Mouse (Mus musculus) liver, embryonic 12.5 days (tissue): ENCODE data around the gene Grap. TPM values are rescaled to one million over a fixed set of nuclear protein-coding genes. Genes with fewer than 3 reads are reported as not detected.

ENCODE experiments used
- ATAC-seq: fragments of 200-750 bp; cut with Nextera tagmentation; 2 replicates; pipeline ENCODE4 v1.8.0; 2017; ENCODE audit warnings: moderate number of reproducible peaks, mild to moderate bottlenecking, moderate library complexity
- H3K27ac ChIP-seq: fragments of 300-500 bp; sonication (generic); 2 replicates; pipeline ENCODE4 v1.5.1; 2016; ENCODE audit warnings: mild to moderate bottlenecking
- H3K27me3 ChIP-seq: fragments of 300-500 bp; sonication (generic); replicated peaks from 2 replicates; pipeline ENCODE4 v1.6.1; 2016; ENCODE audit warnings: mild to moderate bottlenecking, moderate library complexity
- H3K36me3 ChIP-seq: fragments of 300-500 bp; sonication (generic); 2 replicates; pipeline ENCODE4 v1.6.1; 2016; ENCODE audit warnings: mild to moderate bottlenecking, moderate library complexity
- H3K4me1 ChIP-seq: fragments of 300-500 bp; sonication (generic); 2 replicates; pipeline ENCODE4 v1.6.1; 2016
- H3K4me2 ChIP-seq: fragments of 300-500 bp; sonication (generic); 2 replicates; pipeline ENCODE4 v1.6.1; 2016; ENCODE audit warnings: mild to moderate bottlenecking, moderate library complexity
- H3K4me3 ChIP-seq: fragments of 300-500 bp; sonication (generic); 2 replicates; pipeline ENCODE4 v1.5.1; 2016; ENCODE audit warnings: mild to moderate bottlenecking, moderate library complexity
- H3K9ac ChIP-seq: fragments of 300-500 bp; sonication (generic); 2 replicates; pipeline ENCODE4 v1.6.1; 2016; ENCODE audit warnings: mild to moderate bottlenecking, moderate library complexity
- H3K9me3 ChIP-seq: fragments of 300-500 bp; sonication (generic); replicated peaks from 2 replicates; pipeline ENCODE4 v1.6.1; 2016; ENCODE audit warnings: mild to moderate bottlenecking, moderate library complexity
- WGBS: fragments of 180-500 bp; shearing (Covaris S2); methylation state at CpG from one replicate; pipeline ENCODE4 v1.1.7; 2016; ENCODE audit not compliant: insufficient replicate concordance; 5-methylcytosine and 5-hydroxymethylcytosine counted together
- polyA plus RNA-seq: library from polyadenylated mRNA; unstranded; fragments of >200 nt; fragmentation: Nextera tagmentation; extraction: Ambion mirVana; gene quantifications from 2 replicates; pipeline ENCODE4 v1.2.1, GENCODE M21; 2016

The Grap gene
- polyA plus RNA-seq, 1 experiment from 2014 or later: 8.8 TPM

DNA sequence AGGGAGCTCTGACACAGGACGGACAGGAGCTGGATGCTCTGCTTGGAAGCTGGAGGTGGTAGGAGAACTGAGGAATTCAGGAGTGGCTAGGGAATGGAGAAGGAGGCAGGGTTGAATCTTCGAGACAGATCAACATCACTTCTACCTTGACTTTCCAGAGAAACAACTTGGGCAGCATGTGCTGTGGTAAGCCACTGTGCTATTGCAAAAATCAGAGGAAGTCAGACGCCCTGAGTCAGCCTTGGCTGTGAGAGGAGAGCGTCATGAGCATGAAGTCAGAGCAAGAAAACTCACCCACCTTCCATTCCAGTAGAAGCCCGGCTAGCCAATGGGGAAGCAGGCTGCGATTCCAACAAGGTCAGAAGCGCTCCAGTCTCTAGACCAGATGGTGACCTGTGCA, 11.0 kb upstream of the Grap start:
- no peaks in the 10 kb centered on the region for H3K36me3 ChIP-seq
- WGBS: 49% methylated on average over 7 of the region's 7 CpGs
- no peak overlapping the region for H3K9ac ChIP-seq
- no peak overlapping the region for H3K4me2 ChIP-seq
- H3K9me3 ChIP-seq: no peaks in the 10 kb centered on the region
- no peak for ATAC-seq
- H3K27ac ChIP-seq: no peak overlapping the region
- peaks cover 25% of the 10 kb centered on the region for H3K27me3 ChIP-seq
- H3K4me3 ChIP-seq: no peak overlapping the region
- H3K4me1 ChIP-seq: no peaks in the 10 kb centered on the region

- Histone ChIP-seq H3K4me2 (no peak overlapping the region), H3K4me1 (no peaks in the 10 kb centered on the region), H3K27ac (no peak overlapping the region), H3K27me3 (peaks cover 28% of the 10 kb centered on the region), H3K9me3 (no peaks in the 10 kb centered on the region), H3K9ac (no peak overlapping the region), H3K4me3 (no peak overlapping the region), H3K36me3 (no peaks in the 10 kb centered on the region)
- no peak for ATAC-seq
- 70% methylated on average over 5 of the region's 5 CpGs for WGBS
These were observed 9.7 kb upstream of the Grap start for GRCm38 (mm10) chr11:61643184-61643961.

DNA sequence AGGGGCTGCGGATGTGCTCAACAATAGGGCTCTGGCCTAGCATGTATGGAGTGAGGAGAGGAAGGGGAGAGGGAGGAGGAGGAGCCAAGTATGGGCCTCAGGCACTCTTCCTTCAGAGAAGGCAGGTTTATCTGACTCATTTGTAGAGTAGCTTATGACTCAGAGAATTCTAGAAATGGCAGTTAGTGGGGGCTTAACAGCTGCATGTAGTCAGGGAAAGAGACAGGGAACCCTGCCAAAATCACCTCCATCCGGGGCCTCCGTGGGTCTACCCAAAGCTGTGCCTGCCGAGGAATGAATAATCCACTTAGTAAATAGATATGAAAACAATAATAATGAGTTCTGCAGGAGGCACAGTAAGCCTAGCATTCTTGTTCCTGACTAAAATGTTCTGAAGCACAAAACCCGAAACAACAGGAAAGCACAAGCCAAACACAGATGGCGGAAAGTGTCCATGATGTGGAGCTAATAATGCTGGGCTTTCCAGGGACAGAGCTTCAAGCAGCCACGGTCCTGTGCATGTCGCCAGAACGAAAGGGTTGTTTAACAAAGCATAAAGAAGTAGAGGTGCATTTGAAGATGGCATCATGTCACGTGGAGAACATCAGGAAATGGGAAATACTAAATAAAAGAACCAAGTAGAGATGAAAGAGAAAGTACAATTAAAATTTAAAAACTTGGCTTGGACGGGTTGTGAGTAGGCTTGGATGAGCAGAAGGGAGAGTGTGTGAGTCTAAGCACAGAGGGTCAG, 8.3 kb upstream of the Grap start:
- Histone ChIP-seq H3K4me2 (no peak overlapping the region), H3K4me3 (no peak overlapping the region), H3K27me3 (peaks cover 25% of the 10 kb centered on the region), H3K9ac (no peak overlapping the region), H3K4me1 (no peaks in the 10 kb centered on the region), H3K36me3 (no peaks in the 10 kb centered on the region), H3K27ac (no peak overlapping the region), H3K9me3 (no peaks in the 10 kb centered on the region)
- no peak for ATAC-seq
- 67% methylated on average over 11 of the region's 11 CpGs for WGBS

GRCm38 (mm10) chr11:61645357-61645857, 7.7 kb upstream of the Grap start:
- Histone ChIP-seq H3K9ac (no peak overlapping the region), H3K4me1 (no peaks in the 10 kb centered on the region), H3K9me3 (no peaks in the 10 kb centered on the region), H3K36me3 (no peaks in the 10 kb centered on the region), H3K27me3 (peaks cover 25% of the 10 kb centered on the region), H3K27ac (no peak overlapping the region), H3K4me2 (no peak overlapping the region), H3K4me3 (no peak overlapping the region)
- no peak for ATAC-seq
- 60% methylated on average over 5 of the region's 5 CpGs for WGBS

GRCm38 (mm10) chr11:61646499-61647039, 6.5 kb upstream of the Grap start:
- Histone ChIP-seq H3K27me3 (peaks cover 25% of the 10 kb centered on the region), H3K36me3 (no peaks in the 10 kb centered on the region), H3K9me3 (no peaks in the 10 kb centered on the region), H3K4me1 (no peaks in the 10 kb centered on the region), H3K9ac (no peak overlapping the region), H3K4me3 (no peak overlapping the region), H3K27ac (no peak overlapping the region), H3K4me2 (no peak overlapping the region)
- no peak for ATAC-seq
- 37% methylated on average over 2 of the region's 2 CpGs for WGBS

GRCm38 (mm10) chr11:61647110-61647910, 5.8 kb upstream of the Grap start:
- H3K4me1 ChIP-seq: no peaks in the 10 kb centered on the region
- H3K4me2 ChIP-seq: no peak overlapping the region
- 47% methylated on average over 10 of the region's 10 CpGs for WGBS
- no peak overlapping the region for H3K9ac ChIP-seq
- ATAC-seq: no peak
- H3K27ac ChIP-seq: no peak overlapping the region
- no peaks in the 10 kb centered on the region for H3K36me3 ChIP-seq
- H3K9me3 ChIP-seq: no peaks in the 10 kb centered on the region
- no peak overlapping the region for H3K4me3 ChIP-seq
- H3K27me3 ChIP-seq: peaks cover 25% of the 10 kb centered on the region

DNA sequence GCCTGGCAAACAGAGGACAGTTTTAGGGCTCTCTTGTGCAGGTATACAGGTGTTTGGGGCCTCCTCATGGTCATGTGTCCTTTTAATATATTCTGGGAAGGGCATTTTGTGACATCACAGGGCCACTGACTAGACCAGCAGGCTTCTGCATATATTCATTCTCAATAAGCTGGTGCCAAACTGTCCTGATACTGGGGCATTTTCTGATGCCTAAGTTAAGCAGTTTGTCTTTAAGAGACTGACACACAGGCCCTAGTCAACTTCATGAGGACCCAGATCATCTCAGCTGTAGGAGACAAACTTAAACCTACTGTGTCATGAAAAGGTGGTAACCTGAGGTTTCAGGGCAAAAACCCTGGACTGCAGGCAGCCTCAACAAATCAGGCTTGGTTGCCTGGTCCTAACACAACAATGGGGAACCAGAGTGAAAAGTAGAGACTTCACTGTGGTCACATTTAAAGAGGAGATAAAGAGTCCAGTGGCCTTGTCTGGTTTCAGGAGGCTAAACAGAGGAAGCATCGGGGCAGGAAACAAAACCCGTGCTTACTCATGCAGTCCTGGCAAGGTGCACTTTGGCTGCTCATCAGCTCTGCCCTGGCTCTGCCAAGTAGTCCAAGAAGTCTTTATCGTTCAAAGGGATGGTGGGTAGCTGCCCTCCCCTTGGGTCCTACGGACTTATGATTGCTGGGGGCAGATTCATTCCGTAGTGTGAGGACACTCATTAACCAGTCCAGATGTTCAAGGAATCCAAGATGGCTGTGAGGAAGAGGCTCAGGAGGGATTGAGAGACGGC, 4.9 kb upstream of the Grap start:
- Histone ChIP-seq H3K36me3 (no peaks in the 10 kb centered on the region), H3K9me3 (no peaks in the 10 kb centered on the region), H3K27ac (no peak overlapping the region), H3K9ac (no peak overlapping the region), H3K27me3 (peaks cover 25% of the 10 kb centered on the region), H3K4me3 (no peak overlapping the region), H3K4me2 (no peak overlapping the region), H3K4me1 (no peaks in the 10 kb centered on the region)
- ATAC-seq: no peak
- 41% methylated on average over 6 of the region's 6 CpGs for WGBS

- Histone ChIP-seq H3K4me2 (no peak overlapping the region), H3K4me3 (no peak overlapping the region), H3K4me1 (no peaks in the 10 kb centered on the region), H3K36me3 (no peaks in the 10 kb centered on the region), H3K9ac (no peak overlapping the region), H3K27me3 (peaks cover 25% of the 10 kb centered on the region), H3K9me3 (no peaks in the 10 kb centered on the region), H3K27ac (no peak overlapping the region)
- 49% methylated on average over 7 of the region's 7 CpGs for WGBS
- no peak for ATAC-seq
These were observed 4.3 kb upstream of the Grap start for GRCm38 (mm10) chr11:61648749-61649115.

- Histone ChIP-seq H3K9ac (no peak overlapping the region), H3K4me1 (no peaks in the 10 kb centered on the region), H3K9me3 (no peaks in the 10 kb centered on the region), H3K36me3 (no peaks in the 10 kb centered on the region), H3K4me3 (no peak overlapping the region), H3K27ac (no peak overlapping the region), H3K4me2 (no peak overlapping the region), H3K27me3 (peaks cover 25% of the 10 kb centered on the region)
- no peak for ATAC-seq
- 77% methylated on average over 5 of the region's 5 CpGs for WGBS
These were observed 3.9 kb upstream of the Grap start for GRCm38 (mm10) chr11:61649163-61649580.

DNA sequence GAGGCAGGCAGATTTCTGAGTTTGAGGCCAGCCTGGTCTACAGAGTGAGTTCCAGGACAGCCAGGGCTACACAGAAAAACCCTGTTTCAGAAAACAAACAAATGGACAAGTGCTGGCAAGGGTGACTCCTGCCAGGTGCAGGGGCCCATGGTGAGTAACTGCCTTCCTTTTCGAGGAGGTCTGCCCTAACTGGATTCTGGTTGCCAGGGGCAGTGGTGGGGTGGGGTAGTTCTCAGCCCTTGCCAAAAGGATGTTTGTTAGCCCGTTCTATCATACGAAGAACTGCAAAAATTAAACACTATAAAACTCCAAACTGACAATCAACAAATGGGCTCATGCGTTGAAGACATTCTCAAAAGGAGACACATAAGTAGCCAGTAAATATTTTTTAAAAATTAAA, 3.4 kb upstream of the Grap start:
- Histone ChIP-seq H3K27ac (no peak overlapping the region), H3K9ac (no peak overlapping the region), H3K4me2 (no peak overlapping the region), H3K4me1 (no peaks in the 10 kb centered on the region), H3K36me3 (no peaks in the 10 kb centered on the region), H3K9me3 (no peaks in the 10 kb centered on the region), H3K27me3 (peaks cover 25% of the 10 kb centered on the region), H3K4me3 (no peak overlapping the region)
- ATAC-seq: no peak
- WGBS: 70% methylated on average over 4 of the region's 4 CpGs
